ENCODE assay signal across 26 mouse cellular contexts in genomic region chr13:115071431-115071830, GRCm38 (mm10). TPM values are rescaled to one million over a fixed set of nuclear protein-coding genes. Genes with fewer than 3 reads are reported as not detected.
A peak's percentile ranks its signal among the peaks of the same experiment; 100 is the strongest.
DNase-seq lines count a peak whose midpoint lies in the region; ATAC-seq and TF ChIP-seq lines count a peak whose summit lies in the region.
"Had no signal": no experiment of that assay in that cellular context is flagged by ENCODE, and none has a peak within 500 bp of the region (broad histone marks: within the 10 kb centered on the region; RNA-seq: fewer than 3 reads in every experiment).

No protein-coding gene starts in this region.

- no peaks in the 10 kb centered on the region for H3K27me3 ChIP-seq in liver, adult 2 months (ENCODE audit: control insufficient read depth, insufficient read depth, low read length)
- no peaks in the 10 kb centered on the region for H3K27me3 ChIP-seq in liver, postnatal 0 days (ENCODE audit: insufficient read depth, low read length)
- H3K27me3 ChIP-seq in intestine, embryonic 16.5 days (replicated peaks; ENCODE audit: control insufficient read depth, insufficient read depth, low read length): no peaks in the 10 kb centered on the region
- H3K27me3 ChIP-seq: embryonic facial prominence, embryonic 15.5 days; heart, embryonic 12.5 days; hindbrain, embryonic 13.5 days; limb, embryonic 13.5 days; liver, embryonic 13.5 days; neural tube, embryonic 13.5 days had no signal

- DNase-seq in heart, adult 9 months (ENCODE audit: low spot score in 2 of 2): peak; percentile 46 to 49
- no peak for DNase-seq in heart, postnatal 4 days
- peak; percentile 30 for DNase-seq in liver, adult 2 months (ENCODE audit: extremely low read depth, low read depth, low spot score)
- no peak for DNase-seq in liver, postnatal 0 days
- peak; percentile 22 for DNase-seq in adipocyte (ENCODE audit: low spot score)
- DNase-seq in kidney, postnatal 36 days: peak; percentile 46 to 83
- DNase-seq: adrenal gland, adult 8-10 months; B cell, adult 2 months; cerebellum, adult 9-10 months; gastrocnemius, adult 2 months; liver, embryonic 13.5 days; retina, postnatal 1 day; right cerebral cortex, postnatal 25 days; spleen, adult 18-20 months; thymus, postnatal 14 days had no signal

- no peak for TF ChIP-seq EP300 in liver, postnatal 0 days (IDR thresholded peaks at IDR 0.05; ENCODE audit: low read depth)

- peaks cover 12% of the 10 kb centered on the region; the same call in 1 of the 2 replicates for H3K79me2 ChIP-seq in liver, adult 2 months (ENCODE audit: control insufficient read depth, insufficient read depth, low read length)

- TF ChIP-seq CTCF in liver, adult 2 months (IDR thresholded peaks at IDR 0.05; ENCODE audit: low read depth, low read length): no peak
- TF ChIP-seq CTCF in liver, postnatal 0 days (IDR thresholded peaks at IDR 0.05; ENCODE audit: low read depth): no peak

- H3K9ac ChIP-seq in liver, adult 2 months (ENCODE audit: low read depth, low read length): no peak overlapping the region
- no peak overlapping the region for H3K9ac ChIP-seq in liver, postnatal 0 days (replicated peaks)
- H3K9ac ChIP-seq in intestine, embryonic 16.5 days (ENCODE audit: low read depth, low read length): no peak overlapping the region
- H3K9ac ChIP-seq: embryonic facial prominence, embryonic 15.5 days; heart, embryonic 12.5 days; hindbrain, embryonic 13.5 days; limb, embryonic 13.5 days; liver, embryonic 13.5 days; neural tube, embryonic 13.5 days had no signal

- H3K4me1 ChIP-seq in liver, adult 2 months (ENCODE audit: control insufficient read depth, insufficient read depth, low read length): peaks cover 5% of the 10 kb centered on the region; the same call in 1 of the 2 replicates
- no peaks in the 10 kb centered on the region for H3K4me1 ChIP-seq in liver, postnatal 0 days (ENCODE audit: insufficient read depth)
- H3K4me1 ChIP-seq in intestine, embryonic 16.5 days (ENCODE audit: control insufficient read depth, insufficient read depth, low read length): no peaks in the 10 kb centered on the region
- H3K4me1 ChIP-seq: embryonic facial prominence, embryonic 15.5 days; heart, embryonic 12.5 days; hindbrain, embryonic 13.5 days; limb, embryonic 13.5 days; liver, embryonic 13.5 days; neural tube, embryonic 13.5 days had no signal

- no peak overlapping the region for H3K4me3 ChIP-seq in liver, adult 2 months (ENCODE audit: insufficient read depth, low read depth, low read length)
- no peak overlapping the region for H3K4me3 ChIP-seq in liver, postnatal 0 days (ENCODE audit: low read depth, low read length)
- no peak overlapping the region for H3K4me3 ChIP-seq in intestine, embryonic 16.5 days (ENCODE audit: low read length)
- H3K4me3 ChIP-seq: embryonic facial prominence, embryonic 15.5 days; gastrocnemius, adult 2 months; heart, embryonic 12.5 days; hindbrain, embryonic 13.5 days; limb, embryonic 13.5 days; liver, embryonic 13.5 days; myocyte; neural tube, embryonic 13.5 days had no signal

- no peak for TF ChIP-seq POLR2A in liver, adult 2 months (IDR thresholded peaks at IDR 0.05; ENCODE audit: extremely low read depth, insufficient read depth, low read length)

- no peak for ATAC-seq in liver, postnatal 0 days
- no peak for ATAC-seq in intestine, embryonic 16.5 days
- ATAC-seq: forebrain, embryonic 14.5 days; midbrain, embryonic 16.5 days had no signal

- no peaks in the 10 kb centered on the region for H3K36me3 ChIP-seq in liver, adult 2 months (ENCODE audit: control insufficient read depth, insufficient read depth, low read length)
- no peaks in the 10 kb centered on the region for H3K36me3 ChIP-seq in liver, postnatal 0 days (replicated peaks; ENCODE audit: insufficient read depth, low read length)
- H3K36me3 ChIP-seq in intestine, embryonic 16.5 days (ENCODE audit: control insufficient read depth, insufficient read depth, low read length): no peaks in the 10 kb centered on the region
- H3K36me3 ChIP-seq: embryonic facial prominence, embryonic 15.5 days; hindbrain, embryonic 13.5 days; limb, embryonic 13.5 days; liver, embryonic 13.5 days; neural tube, embryonic 13.5 days had no signal

- H3K27ac ChIP-seq in liver, adult 2 months (replicated peaks; ENCODE audit: insufficient read depth, low read depth, low read length): no peak overlapping the region
- H3K27ac ChIP-seq in liver, postnatal 0 days (ENCODE audit: low read depth): no peak overlapping the region
- no peak overlapping the region for H3K27ac ChIP-seq in intestine, embryonic 16.5 days (ENCODE audit: low read length)
- H3K27ac ChIP-seq: embryonic facial prominence, embryonic 15.5 days; gastrocnemius, adult 2 months; hindbrain, embryonic 13.5 days; kidney, postnatal 0 days; limb, embryonic 13.5 days; liver, embryonic 13.5 days; neural tube, embryonic 13.5 days had no signal

- 79% methylated on average over 3 of the region's 3 CpGs for WGBS in liver, adult 2 months
- 69% methylated on average over 3 of the region's 3 CpGs for WGBS in liver, postnatal 0 days (ENCODE audit: insufficient replicate concordance)
- WGBS in intestine, embryonic 16.5 days: 78% methylated on average over 3 of the region's 3 CpGs

- no peak overlapping the region for H3K4me2 ChIP-seq in liver, postnatal 0 days (ENCODE audit: low read depth, low read length)
- no peak overlapping the region for H3K4me2 ChIP-seq in intestine, embryonic 16.5 days (ENCODE audit: low read depth, low read length)
- H3K4me2 ChIP-seq: embryonic facial prominence, embryonic 15.5 days; heart, embryonic 12.5 days; hindbrain, embryonic 13.5 days; limb, embryonic 13.5 days; liver, embryonic 13.5 days; neural tube, embryonic 13.5 days had no signal

- no peaks in the 10 kb centered on the region for H3K9me3 ChIP-seq in liver, postnatal 0 days (ENCODE audit: low read length)
- no peaks in the 10 kb centered on the region for H3K9me3 ChIP-seq in intestine, embryonic 16.5 days (ENCODE audit: control insufficient read depth, low read length)
- H3K9me3 ChIP-seq: embryonic facial prominence, embryonic 15.5 days; heart, embryonic 12.5 days; hindbrain, embryonic 13.5 days; limb, embryonic 13.5 days; liver, embryonic 13.5 days; neural tube, embryonic 13.5 days had no signal

RNA-seq across cellular contexts. Expression of gene Pelo, which starts 18.6 kb away (rescaled TPM):
- total RNA-seq in heart, postnatal 4 days (2021): 10 to 100 TPM; 34.5 to 37.0 TPM
- total RNA-seq in liver, adult 2 months (2014; rRNA removed): 3.8 and 5.1 TPM in 2 replicates
- polyA plus RNA-seq in liver, adult 2 months (2012; rRNA removed): 20.3 and 28.5 TPM in 2 replicates
- polyA plus RNA-seq in liver, postnatal 0 days (2015; fragmentation: Nextera tagmentation; extraction: Ambion mirVana): 4.7 and 5.4 TPM in 2 replicates
- polyA plus RNA-seq in intestine, embryonic 16.5 days (2015; fragmentation: Nextera tagmentation; extraction: Ambion mirVana): 5.4 and 5.7 TPM in 2 replicates

RNA-seq across cellular contexts. Expression of gene Gm49395, which starts 30.3 kb away (rescaled TPM):
- total RNA-seq in heart, postnatal 4 days (2021): 10 to 100 TPM; 25.0 to 27.5 TPM
- 1.6 and 2.7 TPM in 2 replicates for total RNA-seq in liver, adult 2 months (2014; rRNA removed)
- polyA plus RNA-seq in liver, adult 2 months (2012; rRNA removed): 1.5 and 1.6 TPM in 2 replicates
- 3.9 and 4.0 TPM in 2 replicates for polyA plus RNA-seq in liver, postnatal 0 days (2015; fragmentation: Nextera tagmentation; extraction: Ambion mirVana)
- 5.5 and 5.9 TPM in 2 replicates for polyA plus RNA-seq in intestine, embryonic 16.5 days (2015; fragmentation: Nextera tagmentation; extraction: Ambion mirVana)

RNA-seq across cellular contexts. Expression of gene Itga1, which starts 30.3 kb away (rescaled TPM):
- 10 to 100 TPM; 82.4 to 86.8 TPM for total RNA-seq in heart, postnatal 4 days (2021)
- 20.1 and 22.2 TPM in 2 replicates for total RNA-seq in liver, adult 2 months (2014; rRNA removed)
- 2.9 and 3.2 TPM in 2 replicates for polyA plus RNA-seq in liver, adult 2 months (2012; rRNA removed)
- 4.9 and 5.9 TPM in 2 replicates for polyA plus RNA-seq in liver, postnatal 0 days (2015; fragmentation: Nextera tagmentation; extraction: Ambion mirVana)
- 15.4 and 18.6 TPM in 2 replicates for polyA plus RNA-seq in intestine, embryonic 16.5 days (2015; fragmentation: Nextera tagmentation; extraction: Ambion mirVana)
- total RNA-seq: MEL had no signal

Comparison
In these comparisons a context has a peak if more than half of its experiments do, and no peak if none do; other contexts are left out.
1. DNase-seq: peak in heart, adult 9 months (2 of 2), liver, adult 2 months (single experiment), adipocyte (single experiment) and kidney, postnatal 36 days (2 of 2); none in heart, postnatal 4 days (single experiment) and liver, postnatal 0 days (single experiment).